Mouse (Mus musculus): ENCODE results near the gene Csrnp1.
A peak's percentile ranks its signal among the peaks of the same experiment; 100 is the strongest.

GRCm38 (mm10) chr9:119945173-119945900, 39.1 kb downstream of the Csrnp1 start:
- no peak for TF ChIP-seq POLR2A (IDR thresholded peaks at IDR 0.05; ENCODE audit: extremely low read depth, insufficient read depth, low read length)
- peak; percentile 63 for TF ChIP-seq CTCF (IDR thresholded peaks at IDR 0.05; ENCODE audit: low read depth, low read length)

All from liver, adult 2 months (tissue).